Mouse (Mus musculus) MEL (cell line): Measurements from ENCODE around the gene Lcn3. TPM values are rescaled to one million over a fixed set of nuclear protein-coding genes. Genes with fewer than 3 reads are reported as not detected.
"Not testable (repeated sequence)": the region's sequence is repeated elsewhere in the genome, so short reads cannot be mapped to it uniquely, and the experiment has no call there.

Experiments used
- DNase-seq: peaks from one replicate; pipeline ENCODE4 v3.0.0; 2011; ENCODE audit warnings: low read depth, low spot score
- H3K27ac ChIP-seq: 2 replicates; pipeline ENCODE4 v1.5.1; 2012; ENCODE audit warnings: low read depth, mild to moderate bottlenecking, control low read depth, low read length, moderate library complexity; ENCODE audit not compliant: control insufficient read depth
- H3K27me3 ChIP-seq, 2 experiments: fragments of 150-350 bp in 1 of 2; sonication (generic) in 1 of 2; 2 replicates each; pipeline ENCODE4 v1.6.1; 2012; ENCODE audit warnings: low read length in 2 of 2, mild to moderate bottlenecking in 2 of 2, improper control_type of control experiment in 1 of 2, moderate library complexity in 1 of 2; ENCODE audit not compliant: insufficient read depth in 2 of 2, control insufficient read depth in 1 of 2
- H3K36me3 ChIP-seq, 2 experiments: 2 replicates each; pipeline ENCODE4 v1.6.1; 2012 to 2014; ENCODE audit warnings: low read length in 2 of 2, improper control_type of control experiment in 1 of 2, inconsistent platforms in 1 of 2, mild to moderate bottlenecking in 1 of 2; ENCODE audit not compliant: insufficient read depth in 2 of 2, control insufficient read depth in 1 of 2
- H3K4me1 ChIP-seq, 2 experiments: fragments of 150-350 bp in 1 of 2; sonication (generic) in 1 of 2; 2 replicates each; pipeline ENCODE4 v1.6.1; 2012; ENCODE audit warnings: low read length in 2 of 2, improper control_type of control experiment in 1 of 2, mild to moderate bottlenecking in 1 of 2; ENCODE audit not compliant: insufficient read depth in 2 of 2, control insufficient read depth in 1 of 2
- H3K4me3 ChIP-seq, 2 experiments: fragments of 150-350 bp in 1 of 2; sonication (generic) in 1 of 2; 2 replicates each; pipeline ENCODE4 v1.5.1; 2012; ENCODE audit warnings: low read depth in 2 of 2, low read length in 2 of 2, mild to moderate bottlenecking in 2 of 2, moderate library complexity in 2 of 2, control low read depth in 1 of 2, improper control_type of control experiment in 1 of 2; ENCODE audit not compliant: control insufficient read depth in 1 of 2, insufficient read depth in 1 of 2
- H3K79me2 ChIP-seq: 2 replicates; pipeline ENCODE4 v1.6.1; 2012; ENCODE audit warnings: mild to moderate bottlenecking, low read length, moderate library complexity; ENCODE audit not compliant: control insufficient read depth, poor library complexity, insufficient read depth
- H3K9ac ChIP-seq: 2 replicates; pipeline ENCODE4 v1.6.1; 2012; ENCODE audit warnings: low read depth, mild to moderate bottlenecking, control low read depth, low read length, moderate library complexity; ENCODE audit not compliant: control insufficient read depth, poor library complexity, severe bottlenecking
- H3K9me3 ChIP-seq: fragments of 150-350 bp; sonication (generic); replicated peaks from 2 replicates; pipeline ENCODE4 v1.6.1; 2012; ENCODE audit warnings: mild to moderate bottlenecking, low read length, improper control_type of control experiment, moderate library complexity; ENCODE audit not compliant: insufficient read depth
- BHLHE40 ChIP-seq: IDR thresholded peaks from 2 replicates; pipeline ENCODE4 v1.6.1; 2012; ENCODE audit warnings: low read depth, mild to moderate bottlenecking, inconsistent platforms, low read length, improper control_type of control experiment, borderline replicate concordance
- CHD1 ChIP-seq: IDR thresholded peaks from 2 replicates; pipeline ENCODE4 v1.6.1; 2012; ENCODE audit warnings: low read depth, mild to moderate bottlenecking, inconsistent platforms, low read length, improper control_type of control experiment
- CHD2 ChIP-seq: IDR thresholded peaks from 2 replicates; pipeline ENCODE4 v1.6.1; 2011; ENCODE audit warnings: low read length, improper control_type of control experiment
- E2F4 ChIP-seq: IDR thresholded peaks from 2 replicates; pipeline ENCODE4 v1.6.1; 2011; ENCODE audit warnings: low read depth, low read length, improper control_type of control experiment, borderline replicate concordance
- ETS1 ChIP-seq: IDR thresholded peaks from 2 replicates; pipeline ENCODE4 v1.6.1; 2012; ENCODE audit warnings: low read depth, mild to moderate bottlenecking, inconsistent platforms, low read length, improper control_type of control experiment, moderate library complexity
- GABPA ChIP-seq: IDR thresholded peaks from 2 replicates; pipeline ENCODE4 v1.6.1; 2012; ENCODE audit warnings: low read depth, mild to moderate bottlenecking, inconsistent platforms, low read length, improper control_type of control experiment, moderate library complexity
- MAFK ChIP-seq: IDR thresholded peaks from 2 replicates; pipeline ENCODE4 v1.6.1; 2011; ENCODE audit warnings: low read depth, mild to moderate bottlenecking, low read length, improper control_type of control experiment, borderline replicate concordance
- MAZ ChIP-seq: IDR thresholded peaks from 2 replicates; pipeline ENCODE4 v1.6.1; 2012; ENCODE audit warnings: low read depth, mild to moderate bottlenecking, inconsistent platforms, low read length, improper control_type of control experiment
- MEF2A ChIP-seq: IDR thresholded peaks from 2 replicates; pipeline ENCODE4 v1.6.1; 2014; ENCODE audit warnings: low read depth, mild to moderate bottlenecking, inconsistent platforms, low read length, improper control_type of control experiment; ENCODE audit not compliant: poor library complexity, insufficient replicate concordance, severe bottlenecking; ENCODE audit errors: extremely low read depth
- NRF1 ChIP-seq: IDR thresholded peaks from 2 replicates; pipeline ENCODE4 v1.6.1; 2014; ENCODE audit warnings: low read depth, mild to moderate bottlenecking, inconsistent platforms, low read length, improper control_type of control experiment, moderate library complexity; ENCODE audit not compliant: poor library complexity, insufficient read depth, severe bottlenecking
- POLR2AphosphoS2 ChIP-seq: IDR thresholded peaks from 2 replicates; pipeline ENCODE4 v1.6.1; 2011; ENCODE audit warnings: low read length, improper control_type of control experiment
- POLR2AphosphoS5 ChIP-seq: IDR thresholded peaks from 2 replicates; pipeline ENCODE4 v1.6.1; 2012; ENCODE audit warnings: low read depth, borderline replicate concordance, mild to moderate bottlenecking, inconsistent platforms, low read length, moderate library complexity, mixed read lengths
- RAD21 ChIP-seq: IDR thresholded peaks from 2 replicates; pipeline ENCODE4 v1.6.1; 2011; ENCODE audit warnings: mild to moderate bottlenecking, low read depth, low read length, improper control_type of control experiment
- RCOR1 ChIP-seq: IDR thresholded peaks from 2 replicates; pipeline ENCODE4 v1.6.1; 2012; ENCODE audit warnings: low read depth, mild to moderate bottlenecking, inconsistent platforms, low read length, improper control_type of control experiment
- TAL1 ChIP-seq: IDR thresholded peaks from 2 replicates; pipeline ENCODE4 v1.6.1; 2012; ENCODE audit warnings: mild to moderate bottlenecking, inconsistent platforms, low read length, moderate library complexity, mixed read lengths
- TCF12 ChIP-seq: IDR thresholded peaks from 2 replicates; pipeline ENCODE4 v1.6.1; 2014; ENCODE audit warnings: low read depth, mild to moderate bottlenecking, inconsistent platforms, low read length, improper control_type of control experiment, moderate library complexity
- polyA plus RNA-seq, 2 experiments: library from polyadenylated mRNA; stranded (reverse) in 1 of 2; unstranded in 1 of 2; fragments of >175 nt in 1 of 2; fragments of >200 nt in 1 of 2; gene quantifications; 2 replicates each; pipeline versions ENCODE4 v1.2.1 to v1.2.4; 2012; ENCODE audit warnings: low replicate concordance in 2 of 2, low read depth in 1 of 2; ENCODE audit not compliant: insufficient read length in 2 of 2, insufficient read depth in 1 of 2, missing spikeins in 1 of 2
- total RNA-seq: library from RNA; depleted of rRNA; stranded (reverse); fragments of 300-350 nt; gene quantifications from 2 replicates; pipeline ENCODE4 v1.2.3, GENCODE M21; 2012

Lcn3 gene
- total and polyA plus RNA-seq, 3 experiments: not detected

- Histone ChIP-seq H3K4me1 (no peaks in the 10 kb centered on the region), H3K27me3 (no peaks in the 10 kb centered on the region; a peak in 1 of 4 replicates), H3K79me2 (no peaks in the 10 kb centered on the region), H3K27ac (no peak overlapping the region), H3K4me3 (no peak overlapping the region), H3K9me3 (no peaks in the 10 kb centered on the region), H3K9ac (no peak overlapping the region), H3K36me3 (no peaks in the 10 kb centered on the region)
- DNase-seq: no peak
- TF ChIP-seq CHD1 (no peak), E2F4 (no peak), GABPA (no peak), POLR2AphosphoS5 (no peak), CHD2 (no peak), POLR2AphosphoS2 (no peak), MAZ (no peak), BHLHE40 (no peak), TCF12 (no peak), RAD21 (no peak), RCOR1 (no peak), ETS1 (no peak), NRF1 (no peak), MAFK (no peak), TAL1 (no peak), MEF2A (no peak)
Measured at GRCm38 (mm10) chr2:25733199-25733930, 32.0 kb upstream of the Lcn3 start.

- not testable (repeated sequence) for H3K9ac ChIP-seq, H3K4me1 ChIP-seq, H3K79me2 ChIP-seq, H3K27me3 ChIP-seq, H3K27ac ChIP-seq, H3K36me3 ChIP-seq, H3K9me3 ChIP-seq, H3K4me3 ChIP-seq, DNase-seq
Measured at GRCm38 (mm10) chr2:25736709-25737108, 28.7 kb upstream of the Lcn3 start, which contains the start of gene Obp2b. Gene Obp2b, plus strand, starts transcription at chr2:25737009.
